Mouse (Mus musculus): ENCODE results near the gene Shq1. TPM values are rescaled to one million over a fixed set of nuclear protein-coding genes. Genes with fewer than 3 reads are reported as not detected.

The Shq1 gene
- polyA plus RNA-seq, 1 experiment = 4.6 TPM

GRCm38 (mm10) chr6:100709483-100709882, 38.5 kb upstream of the Shq1 start:
- Histone ChIP-seq H3K4me1 (ENCODE audit: control insufficient read depth, insufficient read depth, low read length) (no peaks in the 10 kb centered on the region), H3K27ac (ENCODE audit: insufficient read depth, low read depth, low read length) (no peak overlapping the region), H3K4me3 (ENCODE audit: insufficient read depth, low read depth, low read length) (no peak overlapping the region), H3K27me3 (replicated peaks; ENCODE audit: control insufficient read depth, insufficient read depth, low read length) (no peaks in the 10 kb centered on the region), H3K36me3 (ENCODE audit: control insufficient read depth, insufficient read depth, low read length) (no peaks in the 10 kb centered on the region)
- DNase-seq = peak; percentile 94
- no peak for TF ChIP-seq POLR2A (IDR thresholded peaks at IDR 0.05; ENCODE audit: low read depth, low read length)
- TF ChIP-seq CTCF (conservative IDR thresholded peaks at IDR 0.05; ENCODE audit: insufficient read depth, insufficient read length, low read depth, low read length) = no peak
- 10% methylated on average over 7 of the region's 7 CpGs for WGBS

- Histone ChIP-seq H3K36me3 (ENCODE audit: control insufficient read depth, insufficient read depth, low read length) (no peaks in the 10 kb centered on the region), H3K27ac (ENCODE audit: insufficient read depth, low read depth, low read length) (no peak overlapping the region), H3K4me3 (ENCODE audit: insufficient read depth, low read depth, low read length) (no peak overlapping the region), H3K4me1 (ENCODE audit: control insufficient read depth, insufficient read depth, low read length) (no peaks in the 10 kb centered on the region), H3K27me3 (replicated peaks; ENCODE audit: control insufficient read depth, insufficient read depth, low read length) (no peaks in the 10 kb centered on the region)
- TF ChIP-seq POLR2A (IDR thresholded peaks at IDR 0.05; ENCODE audit: low read depth, low read length) (no peak), CTCF (conservative IDR thresholded peaks at IDR 0.05; ENCODE audit: insufficient read depth, insufficient read length, low read depth, low read length) (no peak)
- peak; percentile 9 for DNase-seq
- 59% methylated on average over 9 of the region's 9 CpGs for WGBS
These were observed 38.0 kb upstream of the Shq1 start for GRCm38 (mm10) chr6:100708996-100709395.

GRCm38 (mm10) chr6:100708248-100708647, 37.3 kb upstream of the Shq1 start:
- Histone ChIP-seq H3K27ac (ENCODE audit: insufficient read depth, low read depth, low read length) (no peak overlapping the region), H3K4me1 (ENCODE audit: control insufficient read depth, insufficient read depth, low read length) (no peaks in the 10 kb centered on the region), H3K27me3 (replicated peaks; ENCODE audit: control insufficient read depth, insufficient read depth, low read length) (no peaks in the 10 kb centered on the region), H3K36me3 (ENCODE audit: control insufficient read depth, insufficient read depth, low read length) (no peaks in the 10 kb centered on the region), H3K4me3 (ENCODE audit: insufficient read depth, low read depth, low read length) (no peak overlapping the region)
- WGBS = 83% methylated on average over 1 of the region's 1 CpGs
- DNase-seq = no peak
- TF ChIP-seq POLR2A (IDR thresholded peaks at IDR 0.05; ENCODE audit: low read depth, low read length) = no peak
- no peak for TF ChIP-seq CTCF (conservative IDR thresholded peaks at IDR 0.05; ENCODE audit: insufficient read depth, insufficient read length, low read depth, low read length)

GRCm38 (mm10) chr6:100707557-100707956, 36.6 kb upstream of the Shq1 start:
- Histone ChIP-seq H3K4me1 (ENCODE audit: control insufficient read depth, insufficient read depth, low read length) (no peaks in the 10 kb centered on the region), H3K36me3 (ENCODE audit: control insufficient read depth, insufficient read depth, low read length) (no peaks in the 10 kb centered on the region), H3K4me3 (ENCODE audit: insufficient read depth, low read depth, low read length) (no peak overlapping the region), H3K27ac (ENCODE audit: insufficient read depth, low read depth, low read length) (no peak overlapping the region), H3K27me3 (replicated peaks; ENCODE audit: control insufficient read depth, insufficient read depth, low read length) (no peaks in the 10 kb centered on the region)
- DNase-seq = peak; percentile 25
- 71% methylated on average over 7 of the region's 7 CpGs for WGBS
- no peak for TF ChIP-seq CTCF (conservative IDR thresholded peaks at IDR 0.05; ENCODE audit: insufficient read depth, insufficient read length, low read depth, low read length)
- no peak for TF ChIP-seq POLR2A (IDR thresholded peaks at IDR 0.05; ENCODE audit: low read depth, low read length)

- DNase-seq = no peak
- TF ChIP-seq POLR2A (IDR thresholded peaks at IDR 0.05; ENCODE audit: low read depth, low read length) = no peak
- no peak for TF ChIP-seq CTCF (conservative IDR thresholded peaks at IDR 0.05; ENCODE audit: insufficient read depth, insufficient read length, low read depth, low read length)
- 81% methylated on average over 6 of the region's 6 CpGs for WGBS
- H3K27me3 ChIP-seq (replicated peaks; ENCODE audit: control insufficient read depth, insufficient read depth, low read length) = no peaks in the 10 kb centered on the region
- H3K36me3 ChIP-seq (ENCODE audit: control insufficient read depth, insufficient read depth, low read length) = no peaks in the 10 kb centered on the region
- no peak overlapping the region for H3K4me3 ChIP-seq (ENCODE audit: insufficient read depth, low read depth, low read length)
- H3K4me1 ChIP-seq (ENCODE audit: control insufficient read depth, insufficient read depth, low read length) = no peaks in the 10 kb centered on the region
- no peak overlapping the region for H3K27ac ChIP-seq (ENCODE audit: insufficient read depth, low read depth, low read length)
These were observed 35.9 kb upstream of the Shq1 start for GRCm38 (mm10) chr6:100706861-100707260.

GRCm38 (mm10) chr6:100705366-100705811, 34.4 kb upstream of the Shq1 start:
- H3K27ac ChIP-seq (ENCODE audit: insufficient read depth, low read depth, low read length) = no peak overlapping the region
- no peaks in the 10 kb centered on the region for H3K4me1 ChIP-seq (ENCODE audit: control insufficient read depth, insufficient read depth, low read length)
- no peaks in the 10 kb centered on the region for H3K36me3 ChIP-seq (ENCODE audit: control insufficient read depth, insufficient read depth, low read length)
- 3% methylated on average over 15 of the region's 15 CpGs for WGBS
- H3K27me3 ChIP-seq (replicated peaks; ENCODE audit: control insufficient read depth, insufficient read depth, low read length) = no peaks in the 10 kb centered on the region
- peak; percentile 37 for DNase-seq
- H3K4me3 ChIP-seq (ENCODE audit: insufficient read depth, low read depth, low read length) = peak overlapping the region; percentile 31; the same call in 1 of the 2 replicates
- no peak for TF ChIP-seq CTCF (conservative IDR thresholded peaks at IDR 0.05; ENCODE audit: insufficient read depth, insufficient read length, low read depth, low read length)
- TF ChIP-seq POLR2A (IDR thresholded peaks at IDR 0.05; ENCODE audit: low read depth, low read length) = no peak

- Histone ChIP-seq H3K36me3 (ENCODE audit: control insufficient read depth, insufficient read depth, low read length) (no peaks in the 10 kb centered on the region), H3K4me1 (ENCODE audit: control insufficient read depth, insufficient read depth, low read length) (no peaks in the 10 kb centered on the region), H3K4me3 (ENCODE audit: insufficient read depth, low read depth, low read length) (peak within 1 kb of the TSS; percentile 31), H3K27me3 (replicated peaks; ENCODE audit: control insufficient read depth, insufficient read depth, low read length) (no peaks in the 10 kb centered on the region), H3K27ac (ENCODE audit: insufficient read depth, low read depth, low read length) (no peak within 1 kb of the TSS)
- no peak for TF ChIP-seq POLR2A (IDR thresholded peaks at IDR 0.05; ENCODE audit: low read depth, low read length)
- TF ChIP-seq CTCF (conservative IDR thresholded peaks at IDR 0.05; ENCODE audit: insufficient read depth, insufficient read length, low read depth, low read length) = no peak
- WGBS = under 1% methylated on average over 74 of the region's 77 CpGs
- DNase-seq = peak; percentile 15
These were observed 33.8 kb upstream of the Shq1 start, which contains the start of gene Gxylt2 for GRCm38 (mm10) chr6:100704574-100705365. TSS of gene Gxylt2 (plus strand) at chr6:100704734.

All from kidney, adult 2 months (tissue).